Mouse (Mus musculus) thymus, adult 2 months (tissue): Measurements from ENCODE around the gene Nr2f6.

ENCODE experiments used
- CTCF ChIP-seq: fragments of 200-500 bp; IDR thresholded peaks from 2 replicates; pipeline ENCODE4 v1.5.1; 2012; ENCODE audit warnings: mild to moderate bottlenecking, control low read depth, low read length, moderate library complexity, borderline replicate concordance; ENCODE audit not compliant: control insufficient read depth, poor library complexity, insufficient read depth; ENCODE audit errors: extremely low read depth
- POLR2A ChIP-seq: fragments of 200-500 bp; IDR thresholded peaks from 2 replicates; pipeline ENCODE4 v1.6.1; 2012; ENCODE audit warnings: mild to moderate bottlenecking, low read length, control low read depth, moderate library complexity; ENCODE audit not compliant: control insufficient read depth, poor library complexity, insufficient read depth; ENCODE audit errors: extremely low read depth

DNA sequence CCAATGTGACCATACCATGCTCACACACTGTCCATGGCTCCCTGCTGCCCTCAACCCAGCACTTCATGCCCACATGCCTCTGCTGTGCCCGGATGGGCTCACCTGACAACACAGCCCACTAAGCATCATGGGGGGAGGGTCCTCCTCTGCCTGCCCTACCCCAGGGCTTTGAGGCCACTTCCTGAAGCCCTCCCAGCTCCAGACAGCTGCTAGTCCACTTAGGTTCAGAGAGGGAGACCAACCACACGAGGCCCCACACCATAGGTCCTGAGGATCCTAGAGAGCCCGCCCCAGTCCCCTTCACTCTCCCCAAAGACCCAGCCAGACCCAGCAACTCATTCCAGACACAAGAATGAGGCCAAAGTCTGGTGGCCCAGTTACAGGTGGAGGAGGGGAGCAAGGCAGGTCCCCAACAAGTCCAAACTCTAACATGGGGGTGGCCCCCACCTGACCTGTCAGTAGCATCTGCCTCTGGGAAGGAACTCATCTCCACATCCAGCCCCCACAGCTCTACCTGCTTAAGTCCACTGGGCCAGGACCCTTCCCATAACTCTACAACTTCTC lies 2.2 kb downstream of the Nr2f6 start:
- no peak for TF ChIP-seq POLR2A
- no peak for TF ChIP-seq CTCF
